Comparison of ENCODE assay signal across 8 mouse cellular contexts in the genomic region with DNA sequence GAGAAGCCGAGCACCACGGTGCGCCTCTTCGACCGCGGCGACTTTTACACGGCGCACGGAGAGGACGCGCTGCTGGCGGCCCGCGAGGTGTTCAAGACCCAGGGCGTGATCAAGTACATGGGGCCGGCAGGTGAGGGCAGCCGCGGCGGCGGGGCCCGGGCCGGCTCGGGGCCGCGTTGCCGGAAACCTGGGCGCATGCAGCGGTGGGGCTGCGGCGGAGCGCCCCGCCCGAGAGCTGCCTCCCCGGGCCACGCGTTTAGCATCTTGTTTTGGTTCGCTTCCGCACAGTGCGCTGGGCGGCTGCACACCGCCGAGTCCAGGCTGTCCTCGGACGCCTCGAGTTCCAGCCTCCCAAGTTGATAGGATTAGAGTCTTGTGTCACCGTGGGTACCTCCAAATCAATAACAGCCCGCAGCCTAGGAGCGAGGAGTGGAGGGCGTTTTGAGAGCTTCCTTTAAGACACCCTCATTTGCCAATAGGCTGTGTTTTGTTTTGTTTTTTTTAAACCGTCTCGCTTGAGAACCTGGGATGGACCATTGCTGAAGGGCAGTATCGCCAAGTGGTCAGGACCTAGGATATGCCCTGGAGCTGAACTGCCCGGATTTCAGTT. TPM values are rescaled to one million over a fixed set of nuclear protein-coding genes. Genes with fewer than 3 reads are reported as not detected.
A peak's percentile ranks its signal among the peaks of the same experiment; 100 is the strongest.
DNase-seq lines count a peak whose midpoint lies in the region; ATAC-seq and TF ChIP-seq lines count a peak whose summit lies in the region.

No protein-coding gene starts in this region.

- DNase-seq in left cerebral cortex, adult 2 months (ENCODE audit: extremely low spot score in 1 of 2, low spot score in 2 of 2) = peak in 1 of 2 experiments; percentile 45
- DNase-seq in left cerebral cortex, adult 8-10 months (ENCODE audit: low spot score in 2 of 2) = no peak
- peak; percentile 61 for DNase-seq in adrenal gland, postnatal 14 days
- peak; percentile 39 to 67 for DNase-seq in kidney, postnatal 25 days
- DNase-seq in spleen, postnatal 36 days (ENCODE audit: low spot score in 2 of 2) = peak; percentile 49 to 62
- no peak for DNase-seq in yolk sac, embryonic 10.5 days (ENCODE audit: low spot score)

- H3K9ac ChIP-seq in forebrain, embryonic 12.5 days = peak overlapping the region; percentile 79

- no peaks in the 10 kb centered on the region for H3K9me3 ChIP-seq in forebrain, embryonic 12.5 days

- ATAC-seq in forebrain, embryonic 12.5 days (ENCODE audit: low FRiP score) = peak; percentile 58
- peak; percentile 42 for ATAC-seq in megakaryocyte-erythroid progenitor cell, adult 5-6 weeks (replicated peaks; ENCODE audit: low FRiP score, low TSS enrichment, poor library complexity, severe bottlenecking)

- H3K4me3 ChIP-seq in left cerebral cortex, adult 2 months = peak overlapping the region; percentile 87
- peak overlapping the region; percentile 86 for H3K4me3 ChIP-seq in forebrain, embryonic 12.5 days (replicated peaks)

- peaks cover 23% of the 10 kb centered on the region for H3K4me1 ChIP-seq in forebrain, embryonic 12.5 days

- peak overlapping the region; percentile 77 for H3K4me2 ChIP-seq in forebrain, embryonic 12.5 days

- peak overlapping the region; percentile 47 for H3K27ac ChIP-seq in left cerebral cortex, adult 2 months
- H3K27ac ChIP-seq in forebrain, embryonic 12.5 days = peak overlapping the region; percentile 80

- no peaks in the 10 kb centered on the region; the same call in none of the 2 replicates for H3K36me3 ChIP-seq in forebrain, embryonic 12.5 days (replicated peaks)

- no peak for TF ChIP-seq CTCF in left cerebral cortex, adult 2 months (IDR thresholded peaks at IDR 0.05)

- WGBS in forebrain, embryonic 12.5 days = under 1% methylated on average over 53 of the region's 54 CpGs

- intact Hi-C loops in left cerebral cortex, adult 2 months (cut with DNase I) = loop anchor here (5.0 to 10.0 kb wide), 2 partner anchors 125 to 228 kb away; partner anchors contain the start of genes Calm2 and Kcnk12

- no peaks in the 10 kb centered on the region for H3K27me3 ChIP-seq in forebrain, embryonic 12.5 days

RNA-seq across cellular contexts. Expression of gene Msh2, which starts 0.7 kb away (rescaled TPM):
- 10 to 100 TPM; 29.9 to 40.3 TPM for total RNA-seq in left cerebral cortex, adult 2 months (2021)
- 10 to 100 TPM; 32.0 to 39.4 (median 35.4) TPM for total RNA-seq in left cerebral cortex, adult 8-10 months (2022)
- total RNA-seq in adrenal gland, postnatal 14 days (2021) = 24.3 and 24.6 TPM in 2 replicates
- polyA plus RNA-seq in forebrain, embryonic 12.5 days (2016; fragmentation: Nextera tagmentation; extraction: Ambion mirVana) = 116 and 125 TPM in 2 replicates
- total RNA-seq in megakaryocyte-erythroid progenitor cell, adult 5-6 weeks (2014; fragmentation: Nextera tagmentation) = 49.8 and 73.7 TPM in 2 replicates
- total RNA-seq in megakaryocyte-erythroid progenitor cell, adult 5-6 weeks (2017) = 105 and 123 TPM in 2 replicates

RNA-seq across cellular contexts. Expression of gene Epcam, which starts 37.0 kb away (rescaled TPM):
- total RNA-seq in left cerebral cortex, adult 2 months (2021) = under 1 TPM in 1 of 2 experiments, not detected in 1; 0.20 TPM
- total RNA-seq in left cerebral cortex, adult 8-10 months (2022) = under 1 TPM in 2 of 4 experiments, not detected in 2; 0.25 to 0.27 TPM
- total RNA-seq in adrenal gland, postnatal 14 days (2021) = 0.41 TPM in 1 of 2 replicates, not detected in the other
- polyA plus RNA-seq in forebrain, embryonic 12.5 days (2016; fragmentation: Nextera tagmentation; extraction: Ambion mirVana) = 20.5 and 25.8 TPM in 2 replicates
- total RNA-seq in megakaryocyte-erythroid progenitor cell, adult 5-6 weeks (2014; fragmentation: Nextera tagmentation) = 0.35 TPM in 1 of 2 replicates, not detected in the other
- total RNA-seq in megakaryocyte-erythroid progenitor cell, adult 5-6 weeks (2017) = not detected in 2 replicates

Comparison
In these comparisons a context has a peak if more than half of its experiments do, and no peak if none do; other contexts are left out.
1. DNase-seq: peak in adrenal gland, postnatal 14 days (single experiment), kidney, postnatal 25 days (2 of 2) and spleen, postnatal 36 days (2 of 2); none in left cerebral cortex, adult 8-10 months (0 of 2) and yolk sac, embryonic 10.5 days (single experiment).